Mouse (Mus musculus) spleen, postnatal 4 days (tissue): ENCODE measurements at regions not wholly inside any gene's neighbourhood (a gene's known extent, or its start where the extent isn't known, plus 50 kb on each side); places are given as distances from the start of the nearest gene placed in this dataset.

ENCODE experiments used
- DNase-seq, 2 experiments: peaks; one replicate each; pipeline ENCODE4 v3.0.0; 2022; ENCODE audit warnings: low spot score in 2 of 2

DNA sequence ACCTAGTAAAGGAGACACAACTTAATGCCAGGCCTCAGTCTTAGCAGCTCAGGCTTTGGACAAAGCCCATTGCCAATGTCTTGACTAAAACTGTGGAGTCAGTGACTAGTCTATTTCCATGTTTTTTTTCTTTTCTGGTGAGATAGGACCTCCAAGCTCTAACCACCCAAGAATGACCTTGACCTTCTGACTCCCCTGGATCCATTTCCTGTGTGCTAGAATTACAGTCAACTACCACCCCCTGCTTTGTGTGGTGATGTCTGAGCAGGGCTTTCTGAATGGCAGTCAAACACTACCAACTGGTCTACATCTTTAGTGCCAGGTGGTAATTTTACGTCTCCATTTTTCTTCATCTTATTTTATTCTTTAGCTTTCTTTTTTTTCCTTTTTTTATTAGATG, 51.3 kb upstream of the Rnf138rt1 start:
- no peak for DNase-seq

DNA sequence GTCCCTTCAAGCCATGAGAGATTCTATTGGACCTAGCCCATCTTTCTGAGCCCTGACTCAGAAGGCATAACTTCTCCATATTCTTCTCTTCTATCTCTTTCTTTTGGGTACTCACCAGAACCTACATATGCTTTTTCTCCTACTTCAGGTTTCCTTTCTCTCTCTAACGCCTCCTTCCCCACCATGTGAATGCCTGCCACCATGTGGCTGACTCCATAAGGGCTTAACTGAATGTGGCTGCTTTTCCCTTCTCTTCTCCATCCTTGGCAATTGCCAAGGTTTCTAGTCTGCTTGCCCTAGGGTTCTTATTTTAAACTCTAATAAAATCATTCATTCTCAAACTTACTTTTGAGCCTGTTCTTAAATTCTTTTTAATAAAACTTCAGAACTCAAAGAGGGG, 53.7 kb upstream of the Rnf138rt1 start:
- no peak for DNase-seq

DNA sequence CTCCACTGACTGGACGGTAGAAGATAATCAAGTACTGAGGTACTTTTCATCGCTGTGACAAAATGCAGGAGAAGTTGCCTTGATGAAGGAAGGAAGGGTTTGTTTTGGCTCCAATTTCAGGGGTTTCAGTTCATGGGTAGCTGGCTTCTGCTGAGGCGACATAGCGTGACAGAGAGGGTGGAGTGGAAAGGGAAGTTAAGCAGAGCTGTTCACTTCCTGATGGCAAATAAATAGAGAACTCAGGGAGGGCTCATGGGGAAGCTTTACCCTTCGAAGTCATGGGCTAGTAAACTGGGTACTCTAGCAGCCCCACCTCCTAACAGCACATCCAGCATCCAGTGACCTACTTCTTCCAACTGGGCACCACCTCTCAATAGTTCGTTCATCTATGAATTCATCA, 61.2 kb upstream of the Rnf138rt1 start:
- DNase-seq, result peak in 1 of 2 experiments; percentile 10

DNA sequence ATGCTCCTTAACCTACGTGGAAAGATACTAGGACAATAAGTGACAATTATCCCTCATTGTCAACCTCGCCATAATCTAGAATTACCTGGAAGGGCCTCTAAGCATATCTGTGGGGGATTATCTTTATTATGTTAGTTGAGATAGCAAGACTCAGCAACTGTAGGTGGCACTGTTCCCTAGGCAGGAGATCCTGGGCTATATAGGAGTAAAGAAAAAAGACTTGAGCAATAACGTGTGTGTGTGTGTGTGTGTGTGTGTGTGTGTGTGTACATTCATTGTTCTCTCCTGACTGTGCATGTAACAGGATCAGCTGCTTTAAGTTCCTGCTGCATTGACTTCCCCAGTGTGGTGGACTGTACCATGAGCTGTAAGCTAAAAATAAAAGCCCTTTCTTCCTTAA, 66.3 kb upstream of the Rnf138rt1 start:
- DNase-seq, result peak in 1 of 2 experiments; percentile 10

DNA sequence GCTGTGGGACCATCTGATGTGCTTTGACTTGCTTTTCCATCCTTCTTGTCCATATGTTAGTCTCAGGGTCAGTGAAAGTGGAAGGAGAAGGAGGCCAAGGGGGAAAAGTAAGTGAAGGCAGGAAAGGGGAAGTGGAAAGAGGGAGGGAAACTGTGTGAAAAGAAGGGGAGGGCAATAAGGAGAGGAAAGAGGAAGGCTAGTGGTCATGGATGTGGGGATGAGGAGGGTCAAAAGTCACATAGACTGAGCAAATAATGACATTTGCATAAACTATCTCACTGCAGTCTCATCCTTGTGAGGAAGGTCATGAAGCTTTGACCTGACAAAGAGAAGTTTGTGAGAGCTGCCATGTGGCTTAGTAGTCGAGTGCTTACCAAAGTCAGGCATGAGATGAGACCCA, 63.4 kb upstream of the Ap1s2 start:
- DNase-seq, result no peak

DNA sequence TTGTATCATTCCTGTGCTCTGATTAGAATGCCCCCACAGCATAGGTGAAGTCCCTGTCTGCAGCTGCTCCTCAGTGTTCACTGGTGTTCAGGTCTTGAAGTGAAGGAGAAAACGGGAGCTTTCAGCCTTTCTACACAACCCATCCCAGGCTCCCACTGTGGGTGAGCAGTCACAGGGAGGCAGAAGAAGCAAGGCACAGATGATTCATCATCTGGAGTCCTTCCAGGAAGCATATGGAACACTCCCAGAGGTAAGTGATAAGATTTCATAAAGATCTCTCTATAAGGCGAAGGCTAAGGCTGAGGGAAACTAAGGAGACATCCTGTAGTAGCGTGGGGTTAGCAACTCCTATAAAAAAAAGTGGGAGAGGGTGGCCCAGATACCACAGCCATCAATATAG, 61.9 kb upstream of the Ap1s2 start:
- DNase-seq, result no peak

DNA sequence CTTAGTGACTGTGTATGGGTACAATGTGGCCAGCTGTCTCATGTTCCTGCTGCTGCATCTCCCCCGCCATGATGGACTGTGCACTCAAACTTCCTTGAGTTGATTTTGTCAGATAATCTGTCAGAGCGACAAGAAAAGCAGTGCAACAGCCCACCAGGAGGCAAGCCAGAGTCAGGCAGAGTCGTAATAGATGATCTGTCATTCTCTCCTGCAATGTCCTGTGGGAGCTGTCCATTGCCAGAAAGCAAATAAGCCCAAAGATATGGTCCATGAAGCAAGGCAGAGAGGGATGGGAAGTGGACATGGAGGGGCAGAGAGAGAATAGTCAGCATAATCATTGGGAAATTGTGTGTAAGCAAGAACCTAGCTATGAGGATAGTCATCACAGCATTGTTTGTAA, 61.2 kb upstream of the Ap1s2 start:
- no peak for DNase-seq

DNA sequence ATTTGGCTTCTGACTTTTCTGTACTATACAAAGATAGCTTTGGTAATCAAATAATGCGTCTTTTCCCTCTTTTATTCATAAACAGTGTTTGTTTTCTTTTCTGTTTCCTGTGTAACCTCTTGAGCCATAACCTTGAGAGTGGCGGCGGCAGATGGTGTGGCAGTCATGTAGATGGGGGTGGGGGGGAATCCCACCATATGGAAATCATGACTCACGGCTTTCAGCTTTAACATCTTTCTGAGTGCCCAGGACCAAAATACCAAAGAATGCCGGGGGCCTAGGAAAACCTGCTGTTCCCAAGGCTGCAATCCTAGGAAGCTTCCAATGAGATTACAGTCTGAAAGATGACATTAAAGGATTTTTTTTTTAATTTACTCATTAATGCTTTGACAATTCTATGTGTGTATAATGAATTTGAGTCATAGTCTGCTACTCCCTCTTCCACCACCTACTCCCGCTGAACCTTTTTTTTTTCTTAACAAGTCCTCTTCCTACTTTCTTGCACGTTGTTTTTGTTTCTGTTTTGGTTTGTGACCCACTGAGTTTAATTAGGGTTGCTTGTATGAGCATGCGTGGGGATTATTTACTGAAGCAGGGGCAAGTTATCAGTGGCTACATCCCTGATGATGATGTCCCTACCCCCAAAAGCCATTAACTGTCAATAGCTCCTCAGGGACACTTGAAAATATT, 60.2 kb upstream of the Ap1s2 start:
- no peak for DNase-seq

DNA sequence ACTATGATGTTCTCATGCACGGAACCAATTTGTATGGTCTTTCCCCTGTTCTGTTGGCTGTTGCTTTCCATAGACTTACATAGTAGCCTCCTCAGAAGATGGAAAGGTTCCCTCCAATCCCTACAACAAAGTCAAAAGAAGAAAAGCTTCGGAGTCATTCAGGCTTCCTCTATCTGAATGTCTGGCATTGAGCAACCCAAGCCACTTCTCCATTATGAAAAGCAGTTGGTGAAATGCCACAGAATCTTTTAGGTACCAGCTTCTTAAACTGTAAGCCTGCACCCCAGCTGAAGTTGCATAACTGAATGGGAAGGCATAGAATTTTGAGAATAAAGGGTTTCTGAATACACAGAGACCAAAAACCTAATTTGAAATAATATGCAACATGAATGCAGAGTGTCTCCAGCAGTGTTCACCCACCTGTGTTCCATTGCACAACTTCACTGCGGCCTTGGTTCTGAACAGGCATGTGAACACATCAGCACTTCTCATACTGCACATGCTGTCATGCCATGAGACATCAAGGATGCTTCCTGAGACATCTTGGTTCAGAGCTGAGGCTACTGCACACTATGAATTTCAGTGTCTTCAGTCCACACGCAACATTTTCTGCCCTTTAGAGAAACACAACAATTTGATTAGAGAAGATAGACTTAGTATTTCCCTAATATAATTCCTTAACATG, 57.8 kb upstream of the Ap1s2 start:
- peak in 1 of 2 experiments; percentile 38 for DNase-seq

DNA sequence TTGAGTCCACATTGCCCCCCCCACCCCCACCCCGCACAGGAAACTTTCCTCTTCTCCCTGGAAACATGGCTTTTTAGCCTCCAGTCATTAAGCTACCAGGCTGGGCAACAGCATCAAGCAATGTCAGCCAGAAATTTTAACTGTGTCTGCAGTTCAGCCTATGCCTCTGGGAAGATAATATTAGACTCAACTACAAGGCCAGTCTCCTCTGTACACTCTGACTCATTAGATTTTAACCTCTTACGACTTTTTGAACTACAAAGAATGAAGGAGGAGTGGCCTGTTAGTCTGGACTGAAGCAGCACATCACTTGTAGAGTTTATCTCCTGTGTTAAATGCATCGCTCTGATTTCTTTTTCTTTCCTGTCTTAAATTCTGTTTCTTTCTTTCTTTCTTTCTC, 50.3 kb upstream of the Ap1s2 start:
- no peak for DNase-seq
